Mouse (Mus musculus) adrenal gland, adult 8-10 months (tissue): ENCODE data around the gene Aebp2. TPM values are rescaled to one million over a fixed set of nuclear protein-coding genes. Genes with fewer than 3 reads are reported as not detected.
"Not testable (repeated sequence)": the region's sequence is repeated elsewhere in the genome, so short reads cannot be mapped to it uniquely, and the experiment has no call there.

Source experiments
- DNase-seq: peaks from one replicate; pipeline ENCODE4 v3.0.0; 2022
- total RNA-seq, 4 experiments: library from RNA; stranded (reverse); gene quantifications; 2 replicates each; pipeline ENCODE4 v1.2.4; 2022

Aebp2 gene
- total RNA-seq: 10 to 100 TPM; 38.0 to 55.7 (median 50.2) TPM

- DNase-seq: peak; percentile 17
Observed at GRCm38 (mm10) chr6:140622391-140623225, at the start of gene Aebp2. Gene Aebp2, plus strand, starts transcription at chr6:140622663.

- DNase-seq: no peak
Observed at GRCm38 (mm10) chr6:140574943-140575342, 47.5 kb upstream of the Aebp2 start.

DNA sequence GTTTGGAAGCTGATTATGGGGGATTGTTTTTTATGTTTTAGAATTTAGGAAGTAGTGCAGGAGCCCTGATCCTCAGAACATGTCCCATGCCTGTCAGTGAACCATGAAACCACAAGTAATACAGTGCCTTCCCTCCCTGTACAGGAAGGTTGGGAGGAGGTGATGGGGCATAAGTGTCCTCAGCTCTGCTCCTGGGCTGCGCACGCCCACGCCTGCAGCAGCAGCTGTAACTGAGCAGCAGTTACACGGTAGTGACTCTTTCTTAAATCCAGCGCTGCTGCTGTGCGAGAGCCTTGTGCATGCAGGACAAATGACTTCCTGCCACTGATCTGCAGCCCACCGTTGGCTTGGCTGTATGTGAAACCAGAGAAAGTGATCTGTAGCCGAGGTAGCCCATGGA, 46.3 kb upstream of the Aebp2 start:
- DNase-seq: no peak

DNA sequence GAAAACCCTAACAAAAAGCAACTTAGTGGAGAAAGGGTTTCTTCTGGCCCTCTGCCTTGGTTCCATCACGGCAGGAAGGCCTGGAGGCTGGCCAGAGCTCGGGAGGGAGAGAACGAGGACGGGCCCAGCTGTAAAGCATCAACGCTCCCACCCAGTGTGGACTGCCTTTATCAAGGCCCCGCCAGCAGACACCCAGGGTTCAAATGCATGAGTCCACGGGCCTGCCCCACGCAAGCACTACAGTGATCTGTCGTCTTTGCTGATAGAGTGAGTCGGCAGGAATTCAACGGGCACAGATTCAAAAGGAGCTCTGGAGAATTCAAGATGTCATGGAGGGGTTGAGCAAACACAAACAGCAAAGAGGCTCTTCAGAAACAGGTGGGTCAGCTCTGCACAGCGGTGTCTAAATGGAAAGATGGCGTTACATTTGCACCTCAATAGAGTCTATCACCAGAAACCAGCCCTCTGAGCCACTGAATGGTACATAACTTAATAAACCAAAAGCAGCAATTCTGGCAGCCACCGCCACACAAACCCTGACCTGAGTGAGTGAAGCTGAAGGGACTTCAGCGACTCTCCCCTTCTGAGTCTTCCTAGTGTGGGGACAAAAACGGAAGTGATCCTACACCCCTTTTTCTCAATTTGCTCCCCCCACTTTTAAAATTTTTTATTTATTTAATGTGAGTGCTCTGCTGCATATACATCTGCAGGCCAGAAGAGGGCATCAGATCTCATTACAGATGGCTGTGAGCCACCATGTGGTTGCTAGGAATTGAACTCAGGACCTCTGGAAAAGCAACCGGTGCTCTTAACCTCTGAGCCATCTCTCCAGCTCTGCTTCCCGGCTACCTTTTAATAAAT, 45.3 kb upstream of the Aebp2 start:
- DNase-seq: no peak

DNA sequence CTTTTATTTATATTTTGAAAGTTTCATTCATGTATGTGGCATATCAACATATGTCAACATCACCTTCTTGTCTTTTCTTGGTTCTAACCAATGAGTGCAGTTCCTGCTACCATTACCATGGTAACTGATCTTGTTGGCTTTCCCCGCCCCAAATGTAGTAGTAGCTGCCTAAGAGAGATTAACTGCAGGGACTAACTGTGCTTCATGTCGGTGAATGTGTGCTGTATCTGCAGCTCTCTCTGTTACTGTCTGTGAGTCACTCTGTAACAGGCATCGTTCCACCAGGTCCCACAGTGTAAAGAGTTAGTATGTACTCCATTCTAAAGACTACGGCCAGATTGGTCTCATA, 44.7 kb upstream of the Aebp2 start:
- no peak for DNase-seq

- not testable (repeated sequence) for DNase-seq
Observed at GRCm38 (mm10) chr6:140578985-140579384, 43.5 kb upstream of the Aebp2 start.

DNA sequence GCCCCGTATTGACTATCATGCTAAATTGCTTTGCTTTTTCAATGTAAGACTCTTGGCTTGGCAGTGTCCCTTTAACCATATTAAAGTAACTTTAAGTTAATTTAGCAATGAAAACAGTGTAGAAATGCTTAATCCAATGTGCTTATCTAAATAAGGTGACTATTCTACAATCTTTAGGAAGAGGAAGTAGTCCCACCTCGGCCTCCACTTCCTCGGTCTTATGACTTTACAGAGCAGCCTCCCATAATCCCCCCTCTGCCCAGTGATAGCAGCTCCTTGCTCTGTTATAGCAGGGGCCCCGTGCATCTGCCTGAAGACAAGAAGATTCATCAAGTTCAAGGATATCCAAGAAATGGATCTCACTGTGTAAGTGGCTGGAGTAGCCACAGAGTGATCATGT, 42.3 kb upstream of the Aebp2 start:
- no peak for DNase-seq

GRCm38 (mm10) chr6:140586714-140587259, 35.7 kb upstream of the Aebp2 start:
- DNase-seq: no peak

GRCm38 (mm10) chr6:140591331-140591730, 31.1 kb upstream of the Aebp2 start:
- DNase-seq: peak; percentile 35

DNA sequence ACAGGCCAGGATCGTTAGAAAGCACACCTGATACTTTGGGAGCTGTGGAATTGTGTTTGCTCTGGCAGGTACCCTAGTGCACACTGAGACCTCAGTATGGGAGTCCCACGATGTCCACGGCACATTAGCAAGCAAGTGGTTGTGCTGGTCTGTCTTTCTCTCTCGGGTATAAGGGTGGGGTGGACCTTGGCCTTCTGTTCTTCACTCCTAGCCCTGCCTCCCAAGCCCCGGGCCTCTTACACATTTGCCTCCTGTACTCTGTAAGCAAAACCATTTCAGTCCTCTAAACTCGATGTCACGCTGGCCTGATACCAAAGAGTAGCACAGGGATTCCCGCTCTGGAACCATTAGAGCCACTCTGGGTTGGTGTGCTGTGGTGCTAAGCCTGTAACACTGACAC, 29.8 kb upstream of the Aebp2 start:
- DNase-seq: no peak

DNA sequence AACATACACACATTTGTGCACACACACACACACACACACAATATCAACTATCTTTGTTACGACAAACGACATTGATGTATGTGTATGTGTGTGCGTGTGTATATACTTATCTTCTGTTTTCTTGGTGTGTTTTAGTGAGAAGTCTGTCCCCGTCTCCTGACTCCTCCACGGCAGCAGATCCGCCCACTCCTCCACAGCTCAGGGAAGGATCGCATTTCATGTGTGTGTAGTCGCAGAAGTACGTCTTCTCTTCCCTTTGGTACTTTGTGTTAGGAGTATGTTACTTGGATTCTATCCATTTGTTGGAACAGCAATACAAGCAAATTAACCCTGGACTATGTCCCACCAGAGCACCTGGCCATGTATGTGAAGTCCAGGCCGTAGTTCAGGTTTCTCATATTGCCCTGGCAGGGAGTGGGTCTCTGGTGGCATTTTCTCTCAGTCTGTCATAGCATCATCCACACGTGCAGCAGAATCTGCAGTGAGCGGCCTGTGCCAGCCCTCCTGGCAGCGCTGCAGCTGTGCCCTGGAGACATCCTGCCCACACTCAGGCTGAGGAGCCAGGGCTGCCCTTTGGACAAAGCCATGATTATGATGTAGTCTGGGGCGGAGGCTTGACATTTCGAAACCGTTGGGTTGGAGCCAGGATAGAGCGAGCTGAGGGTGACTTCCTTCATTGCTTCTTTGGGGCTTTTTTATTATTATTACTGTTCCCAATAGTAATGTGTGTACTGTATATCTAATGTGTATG, 28.9 kb upstream of the Aebp2 start:
- DNase-seq: peak; percentile 67

GRCm38 (mm10) chr6:140595551-140595950, 26.9 kb upstream of the Aebp2 start:
- not testable (repeated sequence) for DNase-seq

DNA sequence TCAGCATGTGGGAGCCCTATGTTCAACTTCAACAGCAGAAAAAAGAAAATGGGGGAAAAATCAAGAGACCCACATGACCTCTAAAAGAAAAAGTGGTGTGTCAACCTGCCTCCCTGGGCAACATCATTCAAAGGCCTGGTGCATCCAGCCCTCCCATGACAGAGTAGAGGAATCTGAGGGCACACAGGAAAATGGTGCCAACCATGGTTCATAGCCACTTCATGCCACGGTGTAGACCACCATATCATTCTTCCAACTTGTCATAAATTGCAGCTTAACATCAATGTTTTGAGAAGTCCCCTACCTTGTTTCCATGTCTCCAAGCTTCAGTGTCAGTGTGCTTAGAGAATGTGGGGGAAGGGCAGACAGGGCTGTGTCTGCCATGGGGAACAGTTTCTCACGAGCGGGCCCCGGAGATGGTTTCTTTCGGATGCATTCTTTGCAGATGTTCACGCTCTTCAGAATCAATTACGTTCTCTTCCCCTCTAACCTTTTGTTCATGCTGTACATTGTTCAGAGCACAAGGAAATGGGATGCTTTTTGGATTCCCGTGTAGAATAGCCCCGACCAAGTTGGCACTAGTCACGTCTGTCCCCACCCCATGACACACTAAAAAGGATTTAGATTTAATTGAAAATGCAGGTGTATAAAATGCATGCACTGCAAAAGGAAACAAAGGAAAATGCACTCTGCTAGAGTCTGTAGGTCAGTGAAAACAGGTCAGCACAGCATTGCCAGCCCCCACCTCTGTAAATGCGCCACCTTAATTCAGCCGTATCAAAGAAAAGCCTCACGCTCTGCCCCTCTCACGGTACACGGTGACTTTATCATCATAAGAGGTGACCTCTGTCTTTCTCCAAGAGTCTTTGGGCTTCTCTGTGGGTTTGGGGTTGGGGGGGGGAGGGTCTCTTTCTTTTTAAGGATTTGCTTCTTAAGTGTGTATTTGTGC, 24.8 kb upstream of the Aebp2 start:
- DNase-seq: no peak

DNA sequence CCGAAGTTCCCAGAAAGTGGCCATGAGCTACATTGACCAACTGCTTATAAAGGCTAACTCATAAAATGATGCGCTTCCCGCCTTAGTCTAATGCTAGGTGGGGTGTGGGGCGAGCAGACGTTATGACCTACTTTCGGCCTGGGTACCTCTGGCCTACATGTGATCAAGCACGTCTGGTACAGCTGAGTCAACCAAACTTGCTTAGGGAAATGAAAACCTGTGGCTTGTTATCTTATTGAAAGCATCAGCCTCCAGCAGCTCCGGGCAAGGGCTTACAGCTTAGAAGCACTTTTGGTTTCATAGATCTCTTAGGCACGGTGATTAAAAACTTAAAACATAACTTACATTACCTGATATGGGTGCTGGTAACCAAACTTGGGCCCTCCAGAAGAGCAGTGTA, 23.9 kb upstream of the Aebp2 start:
- no peak for DNase-seq

GRCm38 (mm10) chr6:140599337-140599736, 23.1 kb upstream of the Aebp2 start:
- no peak for DNase-seq

DNA sequence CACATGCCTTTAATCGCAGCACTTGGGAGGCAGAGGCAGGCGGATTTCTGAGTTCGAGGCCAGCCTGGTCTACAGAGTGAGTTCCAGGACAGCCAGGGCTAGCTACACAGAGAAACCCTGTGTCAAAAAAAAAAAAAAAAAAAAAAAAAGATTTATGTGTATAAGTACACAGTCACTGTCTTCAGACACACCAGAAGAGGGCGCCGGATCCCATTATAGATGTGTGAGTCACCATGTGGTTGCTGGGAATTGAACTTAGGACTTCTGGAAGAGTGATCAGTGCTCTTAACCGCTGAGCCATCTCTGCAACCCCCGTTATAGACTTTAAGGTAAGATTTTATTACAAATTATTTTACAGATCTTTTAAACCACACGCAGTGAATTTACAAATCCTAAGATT, 21.8 kb upstream of the Aebp2 start:
- DNase-seq: not testable (repeated sequence)

DNA sequence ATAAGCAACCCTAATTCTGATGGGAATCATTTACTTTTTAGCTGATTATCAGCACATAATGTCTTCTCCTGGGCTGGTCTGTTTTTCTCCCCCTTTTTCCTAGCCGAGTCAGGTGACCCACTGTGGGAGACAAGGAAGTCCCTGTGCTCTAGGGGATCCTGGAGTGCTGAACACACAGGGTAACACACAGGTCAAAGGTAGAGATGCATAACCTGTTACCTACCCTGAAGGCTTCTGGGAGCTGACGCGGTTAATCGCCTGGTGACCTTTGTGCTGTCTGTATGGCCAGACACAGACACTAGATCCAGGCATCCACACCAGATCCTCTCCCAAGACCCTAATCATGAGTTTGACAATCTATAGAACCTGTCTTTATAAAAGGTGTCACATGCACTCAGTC, 21.3 kb upstream of the Aebp2 start:
- DNase-seq: no peak

GRCm38 (mm10) chr6:140603228-140603944, 19.1 kb upstream of the Aebp2 start:
- no peak for DNase-seq

GRCm38 (mm10) chr6:140605173-140605572, 17.3 kb upstream of the Aebp2 start:
- DNase-seq: not testable (repeated sequence)

- DNase-seq: no peak
Observed at GRCm38 (mm10) chr6:140605732-140606131, 16.7 kb upstream of the Aebp2 start.

GRCm38 (mm10) chr6:140606534-140606933, 15.9 kb upstream of the Aebp2 start:
- no peak for DNase-seq
